In the genomic region with DNA sequence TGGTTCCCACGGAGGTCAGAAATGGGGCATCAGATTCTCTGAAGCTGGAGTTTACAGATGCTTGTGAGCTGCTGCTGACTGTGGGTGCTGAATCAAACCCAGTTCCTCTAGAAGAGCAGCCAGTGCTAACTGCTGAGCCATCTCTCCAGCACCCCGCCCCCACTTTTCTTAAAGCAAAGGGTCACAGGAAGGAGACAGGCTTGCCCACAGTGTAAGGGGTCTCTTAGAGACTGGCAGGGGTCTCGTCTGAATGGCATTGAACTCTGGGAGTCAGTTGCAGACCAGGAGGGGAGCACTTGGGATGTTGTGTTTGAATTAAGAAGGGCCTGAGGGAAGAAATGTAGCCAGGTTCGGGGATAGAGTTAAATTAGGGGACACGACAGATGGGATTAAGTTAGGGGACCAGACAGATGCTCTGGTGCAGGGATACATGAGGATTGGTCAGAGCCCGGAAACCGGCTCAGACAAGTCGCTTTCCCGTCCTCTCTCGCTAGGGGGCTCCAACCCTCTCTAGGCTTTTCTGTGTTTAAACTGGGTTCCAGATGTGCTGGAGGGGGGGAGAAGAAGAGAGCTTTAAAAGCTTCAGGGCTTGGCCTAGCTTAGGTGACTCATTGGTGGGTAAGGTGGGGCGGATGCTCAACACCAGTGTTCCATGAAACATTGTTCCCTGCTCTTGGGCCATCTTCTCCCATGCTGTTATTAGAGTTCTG, we compare ENCODE assay signal across 8 mouse cellular contexts. TPM values are rescaled to one million over a fixed set of nuclear protein-coding genes. Genes with fewer than 3 reads are reported as not detected.
DNase-seq lines count a peak whose midpoint lies in the region; ATAC-seq and TF ChIP-seq lines count a peak whose summit lies in the region.

No protein-coding gene starts in this region.

- H3K27me3 ChIP-seq in hindbrain, embryonic 11.5 days (ENCODE audit: control insufficient read depth, insufficient read depth, low read length): peaks cover 54% of the 10 kb centered on the region
- peaks cover 42% of the 10 kb centered on the region for H3K27me3 ChIP-seq in hindbrain, embryonic 16.5 days (replicated peaks; ENCODE audit: control insufficient read depth, insufficient read depth, low read length)
- H3K27me3 ChIP-seq in thymus, adult 2 months (ENCODE audit: control insufficient read depth, insufficient read depth, low read length): peaks cover 31% of the 10 kb centered on the region

- H3K27ac ChIP-seq in hindbrain, embryonic 11.5 days (ENCODE audit: low read depth, low read length): no peak overlapping the region
- no peak overlapping the region for H3K27ac ChIP-seq in hindbrain, embryonic 16.5 days (ENCODE audit: low read depth, low read length)
- no peak overlapping the region for H3K27ac ChIP-seq in thymus, adult 2 months (ENCODE audit: control insufficient read depth, insufficient read depth, low read length)
- H3K27ac ChIP-seq in olfactory bulb, adult 2 months (ENCODE audit: insufficient read depth, low read depth, low read length): no peak overlapping the region

- no peaks in the 10 kb centered on the region for H3K9me3 ChIP-seq in hindbrain, embryonic 11.5 days (ENCODE audit: control insufficient read depth, low read length)
- no peaks in the 10 kb centered on the region for H3K9me3 ChIP-seq in hindbrain, embryonic 16.5 days (ENCODE audit: control insufficient read depth, low read length)

- H3K4me2 ChIP-seq in hindbrain, embryonic 11.5 days (replicated peaks; ENCODE audit: low read depth, low read length): no peak overlapping the region
- H3K4me2 ChIP-seq in hindbrain, embryonic 16.5 days (ENCODE audit: low read length): no peak overlapping the region

- 17% methylated on average over 11 of the region's 11 CpGs for whole genome bisulfite sequencing in hindbrain, embryonic 11.5 days
- 17% methylated on average over 11 of the region's 11 CpGs for WGBS in hindbrain, embryonic 16.5 days
- WGBS in thymus, adult 2 months: 24% methylated on average over 11 of the region's 11 CpGs
- WGBS in olfactory bulb, adult 2 months: 18% methylated on average over 11 of the region's 11 CpGs

- peak; percentile 80 for DNase-seq in hindbrain, embryonic 11.5 days (ENCODE audit: low spot score)
- DNase-seq in thymus, adult 2 months: peak; percentile 71
- DNase-seq in thymus, adult 18-20 months: no peak
- DNase-seq in c-Kit-positive CD71-positive TER-119-positive erythroid progenitor cells, embryonic 14.5 days (ENCODE audit: low spot score): peak; percentile 56
- peak; percentile 81 for DNase-seq in induced T-regulatory cell, adult 2 months (ENCODE audit: low read depth)
- no peak for DNase-seq in ovary, postnatal 14 days (ENCODE audit: low spot score)

- TF ChIP-seq POLR2A in thymus, adult 2 months (IDR thresholded peaks at IDR 0.05; ENCODE audit: control insufficient read depth, extremely low read depth, insufficient read depth, low read length, poor library complexity): no peak
- TF ChIP-seq POLR2A in olfactory bulb, adult 2 months (IDR thresholded peaks at IDR 0.05; ENCODE audit: insufficient read depth, low read depth, low read length): no peak

- no peaks in the 10 kb centered on the region for H3K36me3 ChIP-seq in hindbrain, embryonic 11.5 days (ENCODE audit: control insufficient read depth, insufficient read depth, low read length)
- H3K36me3 ChIP-seq in hindbrain, embryonic 16.5 days (ENCODE audit: control insufficient read depth, insufficient read depth, low read length): no peaks in the 10 kb centered on the region
- H3K36me3 ChIP-seq in thymus, adult 2 months (ENCODE audit: control insufficient read depth, insufficient read depth, low read length): no peaks in the 10 kb centered on the region

- TF ChIP-seq CTCF in thymus, adult 2 months (IDR thresholded peaks at IDR 0.05; ENCODE audit: borderline replicate concordance, control insufficient read depth, extremely low read depth, insufficient read depth, low read length, poor library complexity): no peak
- 0 out of 2 replicates have a peak, but pooled peaks have one; percentile 29 for TF ChIP-seq CTCF in olfactory bulb, adult 2 months (IDR thresholded peaks at IDR 0.05; ENCODE audit: insufficient read depth, low read depth, low read length)

- H3K9ac ChIP-seq in hindbrain, embryonic 11.5 days (ENCODE audit: low read depth, low read length): no peak overlapping the region
- no peak overlapping the region for H3K9ac ChIP-seq in hindbrain, embryonic 16.5 days (ENCODE audit: low read depth, low read length)

- ATAC-seq in hindbrain, embryonic 11.5 days (ENCODE audit: low FRiP score): no peak
- no peak for ATAC-seq in hindbrain, embryonic 16.5 days

- no peak overlapping the region for H3K4me3 ChIP-seq in hindbrain, embryonic 11.5 days (ENCODE audit: low read depth, low read length)
- H3K4me3 ChIP-seq in hindbrain, embryonic 16.5 days (ENCODE audit: low read length): no peak overlapping the region
- no peak overlapping the region for H3K4me3 ChIP-seq in thymus, adult 2 months (ENCODE audit: control insufficient read depth, insufficient read depth, low read length)
- H3K4me3 ChIP-seq in olfactory bulb, adult 2 months (ENCODE audit: insufficient read depth, low read depth, low read length): no peak overlapping the region

- peaks cover 16% of the 10 kb centered on the region for H3K4me1 ChIP-seq in hindbrain, embryonic 11.5 days (replicated peaks; ENCODE audit: control insufficient read depth, insufficient read depth, low read length)
- H3K4me1 ChIP-seq in hindbrain, embryonic 16.5 days (ENCODE audit: control insufficient read depth, insufficient read depth, low read depth, low read length): peaks cover 22% of the 10 kb centered on the region
- H3K4me1 ChIP-seq in thymus, adult 2 months (replicated peaks; ENCODE audit: control insufficient read depth, insufficient read depth, low read length): peaks cover 22% of the 10 kb centered on the region
- peaks cover 19% of the 10 kb centered on the region for H3K4me1 ChIP-seq in olfactory bulb, adult 2 months (ENCODE audit: control insufficient read depth, insufficient read depth, low read length)

RNA-seq across cellular contexts. Expression of a gene that starts 7.0 kb away (rescaled TPM):
- 2.9 and 3.9 TPM in 2 replicates for polyA plus RNA-seq in hindbrain, embryonic 11.5 days (2014; fragmentation: Nextera tagmentation; extraction: Ambion mirVana)
- polyA plus RNA-seq in hindbrain, embryonic 16.5 days (2015; fragmentation: Nextera tagmentation; extraction: Ambion mirVana): 4.0 and 5.5 TPM in 2 replicates
- 4.6 and 7.9 TPM in 2 replicates for polyA plus RNA-seq in thymus, adult 2 months (2012; rRNA removed)
- not detected in 2 replicates for polyA plus RNA-seq in olfactory bulb, adult 2 months (2012; ENCODE audit: insufficient read depth, insufficient read length, low replicate concordance, missing spikeins)

RNA-seq across cellular contexts. Expression of a gene that starts 34.7 kb away (rescaled TPM):
- polyA plus RNA-seq in hindbrain, embryonic 11.5 days (2014; fragmentation: Nextera tagmentation; extraction: Ambion mirVana): 22.7 and 23.8 TPM in 2 replicates
- polyA plus RNA-seq in hindbrain, embryonic 16.5 days (2015; fragmentation: Nextera tagmentation; extraction: Ambion mirVana): 76.8 and 85.4 TPM in 2 replicates
- polyA plus RNA-seq in thymus, adult 2 months (2012; rRNA removed): 46.9 and 61.1 TPM in 2 replicates
- not detected in 2 replicates for polyA plus RNA-seq in olfactory bulb, adult 2 months (2012; ENCODE audit: insufficient read depth, insufficient read length, low replicate concordance, missing spikeins)

RNA-seq across cellular contexts. Expression of a gene that starts 36.5 kb away (rescaled TPM):
- polyA plus RNA-seq in hindbrain, embryonic 11.5 days (2014; fragmentation: Nextera tagmentation; extraction: Ambion mirVana): 0.62 TPM in 1 of 2 replicates, not detected in the other
- 3.0 and 3.2 TPM in 2 replicates for polyA plus RNA-seq in hindbrain, embryonic 16.5 days (2015; fragmentation: Nextera tagmentation; extraction: Ambion mirVana)
- polyA plus RNA-seq in thymus, adult 2 months (2012; rRNA removed): 0.33 and 0.47 TPM in 2 replicates
- polyA plus RNA-seq in olfactory bulb, adult 2 months (2012; ENCODE audit: insufficient read depth, insufficient read length, low replicate concordance, missing spikeins): not detected in 2 replicates

Comparison
In these comparisons a context has a peak if more than half of its experiments do, and no peak if none do; other contexts are left out.
1. DNase-seq: peak in hindbrain, embryonic 11.5 days (single experiment), thymus, adult 2 months (single experiment), c-Kit-positive CD71-positive TER-119-positive erythroid progenitor cells, embryonic 14.5 days (single experiment) and induced T-regulatory cell, adult 2 months (single experiment); none in thymus, adult 18-20 months (0 of 2) and ovary, postnatal 14 days (single experiment).